Mouse (Mus musculus): Measurements from ENCODE around the gene Sh3bp1.
"Not testable (repeated sequence)": the region's sequence is repeated elsewhere in the genome, so short reads cannot be mapped to it uniquely, and the experiment has no call there.

Sh3bp1 gene

DNA sequence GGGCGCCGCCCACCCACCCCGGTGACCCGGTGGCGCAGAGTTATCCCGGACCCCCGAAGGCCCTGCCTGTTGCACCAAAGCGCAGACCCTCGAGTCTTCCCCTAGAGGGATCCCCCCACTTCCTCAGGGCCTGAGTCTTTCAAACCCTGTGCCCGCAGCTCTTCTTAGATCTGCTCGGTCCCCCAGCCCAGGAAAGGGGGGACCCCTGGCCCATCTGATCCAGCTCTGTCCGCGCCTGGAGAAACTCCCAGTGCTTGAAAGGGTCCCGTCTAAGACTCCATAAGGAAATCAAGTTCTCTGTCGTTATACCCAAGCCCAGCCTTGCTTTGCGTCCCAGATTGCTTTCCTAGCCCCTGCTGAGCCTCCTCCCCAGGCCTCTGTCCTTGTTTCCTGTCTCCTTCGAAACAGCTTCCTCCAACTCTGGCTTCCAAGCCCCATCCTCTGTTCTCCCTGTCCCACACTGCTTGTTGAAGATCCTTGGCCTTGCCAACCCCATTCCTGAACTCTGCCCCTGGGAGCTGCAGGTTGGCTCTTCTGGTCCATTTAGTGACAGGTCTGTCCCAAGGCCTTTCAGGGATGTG, 21.7 kb upstream of the Sh3bp1 start:
- DNase-seq: peak; percentile 38

DNA sequence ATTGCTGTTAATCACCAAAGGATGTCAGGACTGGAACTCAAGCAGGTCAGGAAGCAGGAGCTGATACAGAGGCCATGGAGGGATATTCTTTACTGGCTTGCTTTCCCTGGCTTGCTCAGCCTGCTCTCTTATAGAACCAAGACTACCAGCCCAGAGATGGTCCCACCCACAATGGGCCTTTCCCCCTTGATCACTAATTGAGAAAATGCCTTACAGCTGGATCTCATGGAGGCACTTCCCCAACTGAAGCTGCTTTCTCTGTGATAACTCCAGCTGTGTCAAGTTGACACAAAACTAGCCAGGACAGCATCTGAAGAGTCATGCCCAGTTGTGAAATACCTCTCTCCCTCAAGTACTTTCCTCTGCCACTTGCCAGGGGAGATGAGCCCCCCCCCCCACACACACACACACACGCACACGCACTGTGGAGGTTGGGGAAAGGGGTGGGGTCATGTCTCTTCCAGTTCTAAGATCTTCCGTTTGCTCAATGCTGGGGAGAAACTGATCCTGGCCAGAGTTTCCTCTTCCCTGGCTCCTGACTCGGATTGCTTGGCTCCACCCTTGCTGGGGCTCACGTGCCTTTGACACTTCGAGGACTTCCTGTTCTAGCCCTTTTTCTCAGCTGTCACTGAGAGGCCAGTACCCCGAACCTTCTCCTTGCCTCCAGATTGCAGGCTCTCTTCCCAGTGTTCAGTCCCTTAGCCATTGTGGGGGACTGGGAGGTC, 20.6 kb upstream of the Sh3bp1 start:
- DNase-seq: not testable (repeated sequence)

DNA sequence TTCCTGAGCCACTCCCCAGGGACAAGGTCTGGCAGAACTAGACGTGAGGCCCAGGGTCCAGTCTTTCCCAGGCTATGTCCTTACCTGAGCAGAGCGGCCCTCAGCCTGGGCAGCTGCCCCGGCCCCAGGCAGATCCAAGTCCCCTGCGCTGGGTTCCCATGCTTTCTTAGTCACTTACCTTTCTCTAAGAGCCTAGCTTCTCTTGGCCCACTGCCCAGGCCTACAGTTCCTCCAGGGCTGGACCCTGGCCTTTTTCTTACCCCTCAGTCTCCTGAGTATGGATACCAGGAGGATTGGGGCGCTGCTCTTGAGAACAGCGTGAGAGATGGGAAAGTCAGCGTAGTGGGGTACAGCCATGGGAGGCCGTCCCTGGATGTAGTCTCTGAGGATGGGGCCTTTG, 19.1 kb upstream of the Sh3bp1 start:
- no peak for DNase-seq

DNA sequence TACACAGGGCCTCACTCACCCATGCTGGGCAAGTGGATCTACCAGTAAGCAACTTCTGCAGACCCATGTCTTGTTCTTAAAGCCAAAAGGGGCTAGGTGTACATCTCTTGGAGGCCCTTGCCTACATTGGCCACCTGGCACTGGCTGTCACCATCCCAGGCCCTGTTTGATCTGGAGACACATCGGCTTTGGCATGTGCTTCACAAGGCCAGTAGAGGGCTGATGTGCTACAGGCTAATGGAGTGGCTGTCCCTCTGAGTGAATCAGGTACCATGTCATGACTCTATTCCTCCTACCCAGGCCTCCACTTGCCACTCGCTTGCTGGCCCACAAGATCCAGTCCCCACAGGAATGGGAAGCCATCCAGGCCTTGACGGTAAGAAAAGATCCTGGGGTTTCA, 17.7 kb upstream of the Sh3bp1 start:
- DNase-seq: no peak

DNA sequence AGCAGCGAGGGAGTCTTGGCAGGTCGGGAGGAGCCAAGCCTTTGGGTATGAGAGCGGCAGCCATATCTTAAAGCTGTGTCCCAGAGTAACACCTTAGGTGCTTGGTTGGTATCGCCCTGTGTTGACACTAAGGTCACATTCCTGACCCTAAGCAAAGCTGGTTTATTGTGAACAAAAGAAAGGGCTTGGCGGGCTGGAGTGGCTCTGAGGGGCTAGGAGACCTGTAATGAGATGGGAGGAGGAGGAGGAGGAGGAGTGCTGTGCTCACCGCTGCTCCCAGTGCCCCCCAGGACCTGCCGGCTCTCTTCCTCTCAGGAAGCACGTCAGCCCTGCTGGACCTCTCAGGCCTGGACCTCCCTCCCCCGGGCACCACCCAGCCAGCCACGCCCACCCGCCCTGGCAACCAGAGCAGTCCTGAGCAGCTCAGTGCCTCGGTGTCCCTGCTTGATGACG, 10.1 kb upstream of the Sh3bp1 start:
- DNase-seq: no peak

DNA sequence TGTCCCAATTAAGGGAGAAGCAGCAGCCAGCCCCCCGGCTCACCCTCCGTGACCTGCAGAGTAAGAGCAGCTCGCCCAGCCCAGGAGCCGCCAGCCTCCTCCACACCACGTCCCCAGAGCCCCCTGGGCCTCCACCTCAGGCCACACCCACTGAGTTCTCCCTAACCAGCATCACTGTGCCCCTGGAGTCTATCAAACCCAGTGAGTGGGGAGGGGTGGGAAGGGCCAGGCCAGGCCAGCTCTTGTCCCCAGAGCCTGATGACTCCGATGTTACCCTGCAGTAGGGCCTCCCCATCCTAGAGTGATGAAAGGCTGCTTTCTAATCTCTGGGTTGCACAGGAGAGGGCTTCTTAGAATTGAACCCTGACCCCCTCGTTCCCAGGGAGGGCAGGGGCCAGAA, 7.1 kb upstream of the Sh3bp1 start:
- no peak for DNase-seq

DNA sequence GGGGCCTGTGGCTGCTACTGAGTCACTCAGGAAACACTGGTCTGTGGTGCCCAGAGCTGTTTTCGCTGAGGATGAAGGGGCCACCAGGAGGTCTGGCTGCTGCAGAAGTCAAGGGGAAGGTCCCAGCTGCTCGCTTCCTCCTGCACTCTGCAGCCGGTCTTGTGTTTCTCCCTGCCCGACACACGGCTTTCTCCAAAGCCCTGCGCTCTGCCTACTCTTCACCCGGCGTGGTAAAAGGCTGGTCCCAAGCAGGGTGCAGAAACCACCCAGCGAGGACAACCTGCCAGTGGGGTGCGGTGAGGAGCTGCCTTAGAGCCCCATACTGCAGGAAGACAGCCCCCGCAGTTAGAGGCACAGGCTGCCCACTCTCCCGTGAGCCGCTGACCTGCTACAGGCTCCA, 4.8 kb upstream of the Sh3bp1 start:
- DNase-seq: no peak

DNA sequence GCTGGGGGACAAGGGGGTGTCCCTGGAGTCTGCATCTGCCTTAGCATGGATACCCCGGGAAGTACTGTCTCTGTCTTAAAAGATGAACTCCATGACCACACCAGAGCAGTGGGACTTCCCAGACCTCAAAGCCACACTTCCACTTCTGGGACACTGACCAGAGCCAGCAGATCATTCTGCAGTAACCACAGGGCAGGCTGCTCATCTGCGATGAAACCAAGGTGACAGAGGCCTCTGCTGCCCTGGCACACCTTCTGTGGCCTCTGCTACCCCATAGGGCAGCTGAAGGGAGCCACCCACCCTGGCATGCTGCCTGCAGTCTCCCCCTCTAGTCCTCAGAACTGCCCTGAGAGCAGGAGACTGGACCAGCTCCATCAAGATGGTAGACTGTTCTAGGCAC, 3.8 kb upstream of the Sh3bp1 start:
- no peak for DNase-seq

DNA sequence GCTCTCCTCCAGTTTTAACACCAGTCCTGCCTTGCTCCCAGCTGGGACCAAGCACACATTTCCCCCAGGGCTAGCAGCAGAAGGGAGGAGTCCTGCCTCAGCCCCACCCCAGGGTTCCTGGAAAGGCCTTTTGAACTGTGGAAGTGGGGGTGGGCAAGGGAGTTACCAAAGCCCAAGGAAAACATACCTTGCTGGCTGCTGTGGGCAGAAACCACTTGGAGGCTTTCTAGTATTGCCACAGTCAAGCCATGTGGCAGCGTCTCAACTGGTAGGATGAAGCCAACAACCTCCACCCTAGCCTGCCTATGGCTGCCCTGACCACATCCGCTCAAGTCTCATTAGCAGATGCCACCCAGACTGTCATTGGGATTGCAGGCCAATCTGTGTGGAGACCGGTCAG, 3.4 kb upstream of the Sh3bp1 start:
- DNase-seq: no peak

DNA sequence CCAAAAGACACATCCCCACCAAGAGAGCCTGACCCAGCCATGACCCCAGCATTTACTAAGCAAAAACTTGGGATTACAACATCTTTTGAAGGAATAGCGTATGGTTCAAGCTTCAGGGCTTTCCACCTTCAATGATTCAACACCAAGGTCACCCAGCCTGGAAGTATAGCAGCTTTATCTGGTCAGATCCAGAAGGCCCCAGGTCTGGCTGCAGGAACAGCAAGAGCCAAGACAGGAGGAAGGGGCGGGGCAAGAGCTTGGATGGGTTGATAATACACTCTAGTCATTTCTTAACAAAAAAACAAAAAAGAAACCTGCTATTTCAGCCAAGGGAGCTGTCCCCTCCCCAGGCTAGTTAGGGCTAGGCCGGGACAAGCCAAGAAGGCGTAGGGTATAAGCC, 2.1 kb upstream of the Sh3bp1 start:
- DNase-seq: no peak

DNA sequence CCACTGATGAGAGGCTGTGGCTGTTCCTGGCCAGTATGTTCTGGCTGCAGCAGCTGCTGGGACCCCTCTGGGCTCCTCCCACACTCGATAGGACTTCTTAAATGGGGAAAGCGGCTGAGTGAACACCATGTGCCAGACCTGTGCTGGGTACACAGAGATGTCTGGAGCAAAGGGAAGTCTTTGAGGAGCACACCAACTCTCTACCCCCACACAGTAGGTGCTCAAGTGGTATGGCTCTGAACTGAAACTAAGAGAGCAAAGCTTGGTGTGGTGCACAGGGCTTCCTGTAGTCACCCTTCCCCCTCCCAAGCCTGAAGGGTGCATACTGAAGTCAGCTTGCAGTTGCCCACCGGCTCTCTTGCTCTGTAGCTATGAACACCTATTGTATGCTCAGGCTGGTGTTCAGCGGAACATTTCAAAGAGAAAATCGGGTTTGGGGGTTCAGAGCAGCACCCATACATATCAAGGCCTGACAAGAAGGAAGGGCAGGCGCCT, 1.0 kb upstream of the Sh3bp1 start:
- no peak for DNase-seq

DNA sequence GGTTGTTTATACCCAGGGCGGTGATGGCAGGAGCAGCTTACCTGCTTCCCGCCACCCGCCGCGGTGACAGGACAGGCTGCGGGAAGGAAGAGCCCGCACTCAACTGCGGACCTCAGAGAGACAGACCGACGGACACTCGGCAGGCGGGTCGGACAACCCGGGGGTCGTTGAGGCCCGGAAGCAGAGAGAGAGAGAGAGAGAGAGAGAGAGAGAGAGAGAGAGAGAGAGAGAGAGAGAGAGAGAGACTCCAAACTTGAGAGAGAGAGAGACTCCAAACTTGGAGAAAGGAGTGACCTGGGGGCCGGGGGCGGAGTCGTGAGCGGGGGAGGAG, 194 bp upstream of the Sh3bp1 start, which contains the start of gene Gm49510:
Gene Gm49510 (plus strand): TSS at position 259 of the 331 bp plus-strand sequence.
- DNase-seq: no peak

DNA sequence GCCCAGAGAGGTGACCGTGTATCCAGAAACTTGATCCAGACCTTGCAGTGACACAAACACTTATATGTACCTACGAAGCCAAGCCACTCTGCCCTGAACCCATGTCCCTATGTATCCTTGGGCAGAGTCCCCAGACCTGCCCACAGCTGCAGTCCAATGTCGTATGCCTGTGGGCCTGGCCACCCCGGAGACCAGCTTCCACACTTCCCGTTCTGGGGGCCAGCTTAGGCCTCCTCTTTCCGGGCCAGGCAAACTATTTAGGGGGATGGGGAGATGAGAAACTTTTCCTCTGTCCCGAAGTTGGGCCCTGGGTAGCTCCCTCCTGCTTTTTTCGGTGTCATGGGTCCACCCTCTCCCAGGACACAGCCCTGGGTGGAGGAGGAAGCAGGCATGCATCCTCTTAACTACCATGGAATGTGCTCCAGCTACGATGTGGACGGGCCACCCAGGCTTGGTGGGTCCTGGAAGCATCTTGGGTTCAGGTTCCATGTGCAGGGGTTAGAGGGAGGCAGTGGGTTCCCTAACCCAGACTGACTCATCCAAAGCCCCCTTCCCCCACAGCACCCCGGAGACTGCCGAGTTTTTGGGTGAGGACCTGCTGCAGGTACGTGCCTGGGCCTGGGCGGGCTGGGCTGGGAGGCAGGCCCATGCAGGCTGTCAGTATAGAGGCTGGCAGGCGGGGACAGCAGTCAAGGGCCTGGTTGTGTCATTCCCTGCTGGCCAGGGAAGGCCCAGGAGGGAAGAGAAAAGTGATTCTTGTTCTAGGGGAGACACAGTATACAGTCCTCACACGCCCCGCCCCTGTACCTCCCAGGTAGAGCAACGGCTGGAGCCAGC, 1.2 kb downstream of the Sh3bp1 start:
- DNase-seq: no peak

DNA sequence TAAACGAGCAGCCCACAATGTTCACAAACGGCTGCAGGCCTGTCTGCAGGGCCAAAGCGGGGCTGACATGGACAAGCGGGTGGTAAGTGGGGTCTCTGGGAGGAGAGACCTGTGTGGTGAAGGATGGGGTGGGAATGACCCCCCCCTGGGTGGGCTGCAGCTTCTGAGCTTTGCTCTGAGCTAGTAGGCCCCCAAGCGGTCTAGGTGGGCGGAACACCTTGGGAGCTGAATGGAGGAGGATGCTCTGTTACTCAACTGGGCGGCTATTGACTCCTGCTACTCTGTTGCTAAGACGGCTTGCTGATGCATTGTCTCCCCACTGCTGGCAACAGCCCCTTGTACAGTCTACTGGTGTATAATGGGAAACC, 1.8 kb downstream of the Sh3bp1 start:
- no peak for DNase-seq

DNA sequence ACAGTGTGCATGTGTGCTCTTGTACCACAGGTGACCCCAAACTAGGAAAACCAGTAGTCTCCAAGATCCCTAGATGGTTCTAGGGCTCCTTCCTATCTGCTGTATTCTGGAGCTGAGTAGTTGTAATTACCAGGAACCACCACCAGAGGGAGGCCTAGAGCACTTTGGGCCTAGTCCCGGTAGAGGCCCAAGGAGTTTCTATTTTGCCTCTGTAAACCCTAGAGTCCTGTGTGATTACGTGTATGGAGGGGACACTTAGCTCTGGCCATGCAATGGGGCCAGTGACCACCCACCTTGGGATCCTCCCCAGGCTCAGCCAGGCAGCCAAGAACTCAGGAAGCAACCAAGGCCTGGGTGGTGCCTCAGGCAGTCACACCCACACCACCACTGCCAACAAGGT, 3.7 kb downstream of the Sh3bp1 start:
- peak; percentile 78 for DNase-seq

DNA sequence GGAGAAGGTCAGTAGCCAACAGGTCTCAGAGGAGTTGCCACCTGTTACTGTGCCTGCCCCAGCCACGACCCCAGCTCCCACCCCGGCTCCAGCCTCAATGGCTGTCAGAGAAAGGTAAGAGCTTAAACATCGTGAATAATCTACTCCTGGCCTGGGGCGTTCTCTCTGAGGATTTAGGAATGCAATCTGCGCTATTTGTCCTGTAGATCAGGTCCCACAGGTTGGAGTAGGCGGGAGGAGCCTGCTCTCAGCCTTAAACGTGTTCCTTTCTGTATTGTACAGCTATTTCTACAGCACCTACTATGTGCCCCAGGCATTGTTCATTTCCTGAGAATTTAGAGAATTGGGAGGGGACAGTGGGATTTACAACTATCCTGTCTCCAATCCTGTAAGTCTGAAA, 8.8 kb downstream of the Sh3bp1 start:
- no peak for DNase-seq

DNA sequence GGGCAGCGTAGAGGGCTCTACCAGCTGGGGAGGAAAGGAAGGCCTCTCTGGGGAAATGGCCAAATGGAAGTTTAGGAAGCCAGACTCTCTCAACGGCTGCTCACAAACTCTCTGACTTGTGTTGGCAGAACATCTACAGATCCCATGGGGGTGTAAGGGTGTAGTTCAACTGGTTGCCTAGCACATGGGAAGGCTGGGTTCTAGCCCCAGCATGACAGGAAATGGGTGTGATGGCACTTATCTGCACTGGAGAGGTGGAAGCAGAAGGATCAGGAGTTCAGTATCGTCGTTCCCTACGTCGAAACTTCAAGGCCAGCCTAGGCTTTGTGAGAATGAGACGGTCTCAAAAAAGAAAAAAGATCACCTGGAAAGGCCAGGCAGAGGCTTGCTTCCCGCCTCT, 9.4 kb downstream of the Sh3bp1 start:
- no peak for DNase-seq

DNA sequence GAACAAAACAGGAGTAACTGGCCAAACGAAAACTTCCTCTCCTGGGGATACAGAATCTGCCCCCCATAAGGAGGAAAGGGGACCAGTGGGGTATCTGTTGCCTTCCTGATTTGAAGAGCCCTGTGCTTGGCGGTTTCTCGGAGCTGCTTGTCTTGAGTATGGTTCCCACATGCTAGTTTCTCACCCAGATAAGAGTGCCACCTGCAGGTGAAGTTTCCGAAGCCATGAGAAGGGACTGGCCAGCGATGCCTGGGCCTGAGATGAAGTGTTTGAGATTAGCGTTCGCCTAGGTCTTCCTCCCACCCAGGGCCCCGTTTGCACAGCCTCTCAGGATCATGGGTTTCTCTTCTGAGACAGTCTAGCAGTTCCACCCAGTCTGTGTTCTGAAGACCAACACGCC, 12.5 kb downstream of the Sh3bp1 start:
- peak; percentile 39 for DNase-seq

DNA sequence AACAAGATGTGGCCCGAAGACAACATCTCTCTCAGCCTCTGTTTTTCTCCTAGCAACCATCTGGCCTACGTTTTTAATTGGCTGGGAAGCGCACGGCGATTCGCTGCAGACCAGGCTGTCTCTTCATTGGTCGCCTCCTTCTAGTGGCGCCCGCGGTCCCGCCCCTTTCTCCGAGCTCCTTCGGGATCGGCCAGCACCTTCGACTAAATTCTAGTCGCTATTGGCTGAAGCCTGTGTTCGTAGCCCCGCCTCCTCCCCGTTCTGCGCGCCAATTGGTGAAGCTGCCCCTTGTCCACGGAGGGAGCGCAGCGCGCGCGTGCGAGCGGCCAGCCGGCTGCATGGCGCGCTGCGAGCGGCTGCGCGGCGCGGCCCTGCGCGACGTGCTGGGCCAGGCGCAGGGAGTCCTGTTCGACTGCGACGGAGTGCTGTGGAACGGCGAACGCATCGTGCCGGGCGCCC, 14.1 kb downstream of the Sh3bp1 start, which contains the start of gene Pdxp:
Gene Pdxp (plus strand): TSS at position 288 of the 459 bp plus-strand sequence.
- DNase-seq: peak; percentile 97

DNA sequence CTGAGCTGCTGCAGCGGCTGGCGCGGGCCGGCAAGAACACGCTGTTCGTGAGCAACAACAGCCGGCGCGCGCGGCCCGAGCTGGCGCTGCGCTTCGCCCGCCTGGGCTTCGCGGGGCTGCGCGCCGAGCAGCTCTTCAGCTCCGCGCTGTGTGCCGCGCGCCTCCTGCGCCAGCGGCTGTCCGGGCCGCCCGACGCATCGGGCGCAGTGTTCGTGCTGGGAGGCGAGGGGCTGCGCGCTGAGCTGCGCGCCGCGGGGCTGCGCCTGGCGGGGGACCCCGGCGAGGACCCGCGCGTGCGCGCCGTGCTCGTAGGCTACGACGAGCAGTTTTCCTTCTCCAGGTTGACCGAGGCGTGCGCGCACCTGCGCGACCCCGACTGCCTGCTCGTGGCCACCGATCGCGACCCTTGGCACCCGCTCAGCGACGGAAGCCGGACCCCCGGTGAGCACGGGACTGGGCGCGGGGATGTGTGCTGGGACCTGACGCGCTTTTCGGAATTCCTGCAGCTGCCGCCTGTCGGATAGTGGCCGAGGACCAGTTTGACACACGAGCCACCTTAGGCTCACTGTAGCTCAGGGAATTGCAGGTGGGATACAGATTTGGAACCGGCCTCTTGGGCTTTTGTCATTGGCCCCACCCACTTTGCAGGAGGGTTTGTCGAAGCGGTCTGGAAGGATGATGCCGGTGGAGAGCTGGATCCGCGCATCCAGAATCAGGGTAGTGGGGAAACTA, 14.7 kb downstream of the Sh3bp1 start:
- peak; percentile 73 for DNase-seq

DNA sequence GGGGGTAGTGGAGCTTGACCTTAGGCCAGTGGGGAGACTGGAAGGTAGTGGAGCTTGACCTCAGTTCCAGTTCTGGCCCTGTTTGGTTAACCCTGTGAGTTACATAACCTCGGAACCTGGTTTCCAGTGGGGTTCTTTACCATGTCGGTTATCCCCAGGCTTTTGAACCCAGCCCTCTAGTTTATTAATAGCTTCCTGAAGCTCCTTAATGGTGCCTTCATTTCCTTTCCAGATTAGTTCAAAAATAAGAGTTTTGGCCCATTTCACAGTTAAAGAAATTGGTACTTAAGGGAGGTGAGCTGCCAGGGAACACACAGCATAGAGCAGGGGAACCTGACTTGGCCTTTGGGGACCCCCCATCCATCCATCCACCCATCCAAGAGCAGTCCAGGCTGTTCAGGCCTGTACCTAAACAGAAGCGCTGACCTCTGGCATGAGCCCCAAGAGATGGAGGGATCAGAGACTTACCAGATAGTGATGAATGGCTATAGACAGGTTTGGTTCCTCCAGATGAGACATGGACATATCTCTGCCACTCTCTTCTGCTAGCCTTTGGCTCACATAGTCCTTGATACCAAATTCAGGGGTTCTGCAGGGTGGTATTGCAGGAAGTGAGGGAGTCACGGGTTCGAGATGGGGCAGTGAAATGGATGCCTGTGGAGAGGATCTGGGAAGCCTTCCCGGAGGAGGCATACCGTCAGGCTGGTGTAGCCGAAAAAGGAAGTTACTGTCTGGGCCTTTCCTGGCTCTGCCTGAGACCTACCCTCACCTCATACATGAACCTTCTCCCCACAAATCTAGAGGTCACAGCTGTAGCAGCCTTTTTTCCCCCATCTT, 15.5 kb downstream of the Sh3bp1 start:
- peak; percentile 43 for DNase-seq

DNA sequence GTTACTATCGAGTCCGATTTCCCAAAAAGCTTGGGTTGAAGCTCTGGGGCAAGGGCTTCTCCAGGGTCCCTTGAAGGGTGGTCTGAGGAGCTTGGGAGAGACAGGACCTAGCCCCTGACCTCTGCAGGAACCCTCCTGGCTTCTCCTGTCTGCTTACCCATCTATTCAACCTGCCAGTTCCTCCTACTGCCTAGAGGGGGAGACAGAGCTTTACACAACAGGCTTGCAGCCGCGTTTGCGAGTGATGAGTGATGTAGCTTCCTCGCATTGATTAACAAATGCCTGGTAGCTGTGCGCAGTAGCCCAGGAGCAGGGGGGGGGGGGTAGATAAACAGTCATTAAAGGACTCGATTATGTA, 16.1 kb downstream of the Sh3bp1 start:
- DNase-seq: peak; percentile 68
